Mouse (Mus musculus): Measurements from ENCODE around the gene Tmem52b.

GRCm38 (mm10) chr6:129535723-129536122 lies 23.4 kb downstream of the Tmem52b start:
- TF ChIP-seq CTCF (IDR thresholded peaks at IDR 0.05; ENCODE audit: borderline replicate concordance, extremely low read depth, insufficient read depth, insufficient read length) (no peak), POLR2A (IDR thresholded peaks at IDR 0.05; ENCODE audit: borderline replicate concordance, extremely low read depth, insufficient read depth, insufficient read length, poor library complexity, severe bottlenecking) (no peak)
